Mouse (Mus musculus) effector memory CD4-positive, alpha-beta T cell, adult 5 months (primary cell): Measurements from ENCODE around the gene Capsl. TPM values are rescaled to one million over a fixed set of nuclear protein-coding genes. Genes with fewer than 3 reads are reported as not detected.

ENCODE experiments used
- polyA plus RNA-seq: library from polyadenylated mRNA; unstranded; fragments of 100-300 nt; shearing (Covaris generic); gene quantifications from one replicate; pipeline ENCODE4 v1.2.1, GENCODE M21; 2017

Gene Capsl
- polyA plus RNA-seq, result 2.0 TPM

GRCm38 (mm10) chr15:9435534-9436180 lies at the start of gene Capsl:
Capsl (plus strand) TSS chr15:9436028.

Other genes with a start within 250 kb of the Capsl start
- not detected for gene Ugt3a1, start 159.1 kb upstream of the Capsl start, polyA plus RNA-seq
- gene Ugt3a2, start 100.5 kb upstream of the Capsl start, polyA plus RNA-seq, result not detected
- 808 TPM for gene Il7r, start 94.1 kb downstream of the Capsl start, polyA plus RNA-seq